Comparison of ENCODE assay signal across 20 mouse cellular contexts in the genomic region with DNA sequence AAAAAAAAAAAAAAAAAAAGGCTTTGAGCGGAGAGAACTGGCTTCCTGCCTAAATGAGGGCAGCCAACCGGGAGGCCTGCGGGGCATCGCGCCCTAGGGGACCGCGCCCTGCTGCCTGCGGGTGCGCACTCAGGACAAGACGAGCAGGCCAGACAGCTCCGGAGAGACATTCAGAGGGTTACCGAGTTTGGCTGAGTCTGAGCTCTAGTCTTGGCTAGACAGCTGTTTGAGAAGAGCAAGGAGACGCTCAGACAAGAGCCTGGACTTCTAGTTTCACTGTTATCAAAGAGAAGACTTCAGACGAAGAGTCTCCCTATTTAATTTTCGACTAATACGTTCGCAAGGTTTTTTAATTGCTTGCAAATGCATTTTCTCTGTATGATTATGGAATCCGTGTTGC. TPM values are rescaled to one million over a fixed set of nuclear protein-coding genes. Genes with fewer than 3 reads are reported as not detected.
A peak's percentile ranks its signal among the peaks of the same experiment; 100 is the strongest.
DNase-seq lines count a peak whose midpoint lies in the region; ATAC-seq and TF ChIP-seq lines count a peak whose summit lies in the region.
"Had no signal": no experiment of that assay in that cellular context is flagged by ENCODE, and none has a peak within 500 bp of the region (broad histone marks: within the 10 kb centered on the region; RNA-seq: fewer than 3 reads in every experiment).

No protein-coding gene starts in this region.

- no peaks in the 10 kb centered on the region; the same call in 1 of the 2 replicates for H3K4me1 ChIP-seq in forebrain, embryonic 13.5 days
- no peaks in the 10 kb centered on the region for H3K4me1 ChIP-seq in forebrain, embryonic 11.5 days (replicated peaks; ENCODE audit: control insufficient read depth, insufficient read depth, low read length)
- H3K4me1 ChIP-seq in neural tube, embryonic 12.5 days = no peaks in the 10 kb centered on the region
- H3K4me1 ChIP-seq in forebrain, postnatal 0 days (ENCODE audit: insufficient read depth) = no peaks in the 10 kb centered on the region
- peaks cover 2% of the 10 kb centered on the region; the same call in 1 of the 2 replicates for H3K4me1 ChIP-seq in neural tube, embryonic 13.5 days (replicated peaks)
- no peaks in the 10 kb centered on the region for H3K4me1 ChIP-seq in heart, embryonic 11.5 days (ENCODE audit: control insufficient read depth, insufficient read depth, low read length)
- H3K4me1 ChIP-seq: limb, embryonic 12.5 days had no signal

- ATAC-seq in forebrain, embryonic 13.5 days = no peak
- ATAC-seq in forebrain, embryonic 11.5 days (replicated peaks; ENCODE audit: low FRiP score) = no peak
- no peak for ATAC-seq in neural tube, embryonic 12.5 days (ENCODE audit: low FRiP score, low read depth)
- no peak for ATAC-seq in forebrain, postnatal 0 days
- ATAC-seq in neural tube, embryonic 13.5 days (ENCODE audit: low read depth) = no peak
- no peak for ATAC-seq in heart, embryonic 11.5 days (replicated peaks; ENCODE audit: insufficient number of reproducible peaks, low FRiP score, low TSS enrichment)

- no peaks in the 10 kb centered on the region for H3K36me3 ChIP-seq in forebrain, embryonic 13.5 days (ENCODE audit: poor library complexity, severe bottlenecking)
- H3K36me3 ChIP-seq in forebrain, embryonic 11.5 days (ENCODE audit: control insufficient read depth, insufficient read depth, low read length) = no peaks in the 10 kb centered on the region
- H3K36me3 ChIP-seq in neural tube, embryonic 12.5 days = no peaks in the 10 kb centered on the region
- no peaks in the 10 kb centered on the region for H3K36me3 ChIP-seq in forebrain, postnatal 0 days (ENCODE audit: insufficient read depth)
- H3K36me3 ChIP-seq in neural tube, embryonic 13.5 days = no peaks in the 10 kb centered on the region
- no peaks in the 10 kb centered on the region for H3K36me3 ChIP-seq in heart, embryonic 11.5 days (ENCODE audit: control insufficient read depth, insufficient read depth, low read length)
- H3K36me3 ChIP-seq: limb, embryonic 12.5 days had no signal

- under 1% methylated on average over 18 of the region's 18 CpGs for WGBS in forebrain, embryonic 13.5 days
- WGBS in forebrain, embryonic 11.5 days = 2% methylated on average over 18 of the region's 18 CpGs
- under 1% methylated on average over 18 of the region's 18 CpGs for WGBS in neural tube, embryonic 12.5 days
- under 1% methylated on average over 18 of the region's 18 CpGs for whole genome bisulfite sequencing in forebrain, postnatal 0 days
- under 1% methylated on average over 18 of the region's 18 CpGs for WGBS in neural tube, embryonic 13.5 days
- WGBS in heart, embryonic 11.5 days (ENCODE audit: insufficient replicate concordance) = 1% methylated on average over 18 of the region's 18 CpGs

- H3K27me3 ChIP-seq in forebrain, embryonic 13.5 days = peaks cover 71% of the 10 kb centered on the region
- peaks cover 55% of the 10 kb centered on the region for H3K27me3 ChIP-seq in forebrain, embryonic 11.5 days (ENCODE audit: control insufficient read depth, insufficient read depth, low read length)
- peaks cover 70% of the 10 kb centered on the region for H3K27me3 ChIP-seq in neural tube, embryonic 12.5 days (replicated peaks)
- H3K27me3 ChIP-seq in forebrain, postnatal 0 days (ENCODE audit: insufficient read depth, low read length) = peaks cover 54% of the 10 kb centered on the region
- peaks cover 83% of the 10 kb centered on the region for H3K27me3 ChIP-seq in neural tube, embryonic 13.5 days
- H3K27me3 ChIP-seq in heart, embryonic 11.5 days (ENCODE audit: control insufficient read depth, insufficient read depth, low read length) = peaks cover 48% of the 10 kb centered on the region

- no peak overlapping the region for H3K9ac ChIP-seq in forebrain, embryonic 13.5 days
- H3K9ac ChIP-seq in forebrain, embryonic 11.5 days (ENCODE audit: low read length) = no peak overlapping the region
- H3K9ac ChIP-seq in neural tube, embryonic 12.5 days = no peak overlapping the region
- no peak overlapping the region for H3K9ac ChIP-seq in forebrain, postnatal 0 days
- H3K9ac ChIP-seq in neural tube, embryonic 13.5 days = no peak overlapping the region
- no peak overlapping the region for H3K9ac ChIP-seq in heart, embryonic 11.5 days (ENCODE audit: low read depth, low read length)
- H3K9ac ChIP-seq: limb, embryonic 12.5 days had no signal

- TF ChIP-seq CTCF in forebrain, postnatal 0 days (IDR thresholded peaks at IDR 0.05; ENCODE audit: low read depth) = no peak

- no peak overlapping the region for H3K4me3 ChIP-seq in forebrain, embryonic 13.5 days
- H3K4me3 ChIP-seq in forebrain, embryonic 11.5 days (ENCODE audit: low read depth, low read length) = no peak overlapping the region
- H3K4me3 ChIP-seq in neural tube, embryonic 12.5 days = no peak overlapping the region
- H3K4me3 ChIP-seq in forebrain, postnatal 0 days (ENCODE audit: low read depth, low read length) = no peak overlapping the region
- no peak overlapping the region for H3K4me3 ChIP-seq in neural tube, embryonic 13.5 days
- no peak overlapping the region for H3K4me3 ChIP-seq in heart, embryonic 11.5 days (ENCODE audit: low read depth, low read length)
- H3K4me3 ChIP-seq: limb, embryonic 12.5 days had no signal

- no peak for DNase-seq in forebrain, embryonic 11.5 days (ENCODE audit: low spot score)
- DNase-seq in neural tube, embryonic 10.5 days (ENCODE audit: extremely low spot score, low spot score) = no peak
- DNase-seq in forebrain, postnatal 0 days = no peak
- DNase-seq in left cerebral cortex, adult 11 months (ENCODE audit: low spot score) = no peak
- DNase-seq: B cell, adult 2 months; cerebellum, postnatal 36 days; layer of hippocampus, adult 9-11 months; lung, adult 2 months; spleen, adult 18-20 months; thymus, adult 2 months had no signal

- no peaks in the 10 kb centered on the region for H3K9me3 ChIP-seq in forebrain, embryonic 13.5 days (replicated peaks)
- no peaks in the 10 kb centered on the region for H3K9me3 ChIP-seq in forebrain, embryonic 11.5 days (ENCODE audit: control insufficient read depth, low read length)
- H3K9me3 ChIP-seq in neural tube, embryonic 12.5 days = no peaks in the 10 kb centered on the region
- no peaks in the 10 kb centered on the region for H3K9me3 ChIP-seq in forebrain, postnatal 0 days (ENCODE audit: low read length)
- H3K9me3 ChIP-seq in neural tube, embryonic 13.5 days = no peaks in the 10 kb centered on the region
- H3K9me3 ChIP-seq in heart, embryonic 11.5 days (replicated peaks; ENCODE audit: control insufficient read depth, low read length) = no peaks in the 10 kb centered on the region
- H3K9me3 ChIP-seq: limb, embryonic 12.5 days had no signal

- no peak overlapping the region for H3K27ac ChIP-seq in forebrain, embryonic 13.5 days
- H3K27ac ChIP-seq in forebrain, embryonic 11.5 days (ENCODE audit: low read depth, low read length) = no peak overlapping the region
- no peak overlapping the region for H3K27ac ChIP-seq in neural tube, embryonic 12.5 days
- H3K27ac ChIP-seq in forebrain, postnatal 0 days (ENCODE audit: low read depth, low read length) = no peak overlapping the region
- no peak overlapping the region for H3K27ac ChIP-seq in neural tube, embryonic 13.5 days (replicated peaks)
- H3K27ac ChIP-seq in heart, embryonic 11.5 days (ENCODE audit: low read depth, low read length) = no peak overlapping the region
- H3K27ac ChIP-seq: limb, embryonic 12.5 days had no signal

- peak overlapping the region; percentile 34 for H3K4me2 ChIP-seq in forebrain, embryonic 13.5 days
- no peak overlapping the region for H3K4me2 ChIP-seq in forebrain, embryonic 11.5 days (ENCODE audit: low read depth, low read length, severe bottlenecking)
- 0 out of 2 replicates have a peak overlapping the region, but pooled peaks have one; percentile 28 for H3K4me2 ChIP-seq in neural tube, embryonic 12.5 days (replicated peaks)
- peak overlapping the region; percentile 34 for H3K4me2 ChIP-seq in forebrain, postnatal 0 days (ENCODE audit: low read depth)
- H3K4me2 ChIP-seq in neural tube, embryonic 13.5 days = peak overlapping the region; percentile 31; the same call in 1 of the 2 replicates
- no peak overlapping the region for H3K4me2 ChIP-seq in heart, embryonic 11.5 days
- H3K4me2 ChIP-seq: limb, embryonic 12.5 days had no signal

RNA-seq across cellular contexts. Expression of gene Tfap2d, which starts 5.9 kb away (rescaled TPM):
- 4.0 and 4.2 TPM in 2 replicates for polyA plus RNA-seq in forebrain, embryonic 13.5 days (2015; fragmentation: Nextera tagmentation; extraction: Ambion mirVana)
- 0.49 and 0.79 TPM in 2 replicates for polyA plus RNA-seq in forebrain, embryonic 11.5 days (2014; fragmentation: Nextera tagmentation; extraction: Ambion mirVana)
- polyA plus RNA-seq in neural tube, embryonic 12.5 days (2016; fragmentation: Nextera tagmentation; extraction: Ambion mirVana) = not detected in 2 replicates
- total RNA-seq in forebrain, postnatal 0 days (2014; rRNA removed) = 8.2 and 9.4 TPM in 2 replicates
- 6.5 and 7.1 TPM in 2 replicates for polyA plus RNA-seq in forebrain, postnatal 0 days (2015; fragmentation: Nextera tagmentation; extraction: Ambion mirVana)
- not detected in 2 replicates for polyA plus RNA-seq in neural tube, embryonic 13.5 days (2015; fragmentation: Nextera tagmentation; extraction: Ambion mirVana)
- not detected in 2 replicates for polyA plus RNA-seq in heart, embryonic 11.5 days (2014; fragmentation: Nextera tagmentation; extraction: Ambion mirVana)
- total RNA-seq: gastrocnemius, adult 8-10 months; megakaryocyte progenitor cell, adult 5-6 weeks; MEL had no signal
- polyA plus RNA-seq: heart, embryonic 14.5 days; intestine, embryonic 14.5 days; limb, embryonic 12.5 days; lung, adult 2 months; thymus, adult 2 months had no signal

Comparison
In these comparisons a context has a peak if more than half of its experiments do, and no peak if none do; other contexts are left out.
1. H3K4me2 ChIP-seq: peak in forebrain, embryonic 13.5 days (single experiment), neural tube, embryonic 12.5 days (single experiment), forebrain, postnatal 0 days (single experiment) and neural tube, embryonic 13.5 days (single experiment); none in forebrain, embryonic 11.5 days (single experiment) and heart, embryonic 11.5 days (single experiment).